Mouse (Mus musculus): Measurements from ENCODE around the gene R3hdm2. TPM values are rescaled to one million over a fixed set of nuclear protein-coding genes. Genes with fewer than 3 reads are reported as not detected.

R3hdm2 gene
- polyA plus RNA-seq, 1 experiment from 2014 or later, result 35.8 TPM

- Histone ChIP-seq H3K9me3 (ENCODE audit: control insufficient read depth, low read length) (no peaks in the 10 kb centered on the region), H3K9ac (ENCODE audit: low read length) (no peak overlapping the region), H3K4me1 (ENCODE audit: control insufficient read depth, insufficient read depth, low read length) (no peaks in the 10 kb centered on the region), H3K4me3 (ENCODE audit: low read depth, low read length) (no peak overlapping the region), H3K4me2 (ENCODE audit: low read depth, severe bottlenecking) (no peak overlapping the region), H3K36me3 (ENCODE audit: control insufficient read depth, insufficient read depth, low read length) (peaks cover 5% of the 10 kb centered on the region), H3K27me3 (ENCODE audit: control insufficient read depth, insufficient read depth, low read length) (no peaks in the 10 kb centered on the region), H3K27ac (replicated peaks; ENCODE audit: low read depth, low read length) (no peak overlapping the region)
- DNase-seq (ENCODE audit: low spot score), result no peak
- WGBS, result 96% methylated on average over 4 of the region's 4 CpGs
- no peak for ATAC-seq (ENCODE audit: insufficient number of reproducible peaks, low FRiP score, low TSS enrichment, low read depth)
Observed at GRCm38 (mm10) chr10:127479131-127479530, 99.0 kb downstream of the R3hdm2 start.

DNA sequence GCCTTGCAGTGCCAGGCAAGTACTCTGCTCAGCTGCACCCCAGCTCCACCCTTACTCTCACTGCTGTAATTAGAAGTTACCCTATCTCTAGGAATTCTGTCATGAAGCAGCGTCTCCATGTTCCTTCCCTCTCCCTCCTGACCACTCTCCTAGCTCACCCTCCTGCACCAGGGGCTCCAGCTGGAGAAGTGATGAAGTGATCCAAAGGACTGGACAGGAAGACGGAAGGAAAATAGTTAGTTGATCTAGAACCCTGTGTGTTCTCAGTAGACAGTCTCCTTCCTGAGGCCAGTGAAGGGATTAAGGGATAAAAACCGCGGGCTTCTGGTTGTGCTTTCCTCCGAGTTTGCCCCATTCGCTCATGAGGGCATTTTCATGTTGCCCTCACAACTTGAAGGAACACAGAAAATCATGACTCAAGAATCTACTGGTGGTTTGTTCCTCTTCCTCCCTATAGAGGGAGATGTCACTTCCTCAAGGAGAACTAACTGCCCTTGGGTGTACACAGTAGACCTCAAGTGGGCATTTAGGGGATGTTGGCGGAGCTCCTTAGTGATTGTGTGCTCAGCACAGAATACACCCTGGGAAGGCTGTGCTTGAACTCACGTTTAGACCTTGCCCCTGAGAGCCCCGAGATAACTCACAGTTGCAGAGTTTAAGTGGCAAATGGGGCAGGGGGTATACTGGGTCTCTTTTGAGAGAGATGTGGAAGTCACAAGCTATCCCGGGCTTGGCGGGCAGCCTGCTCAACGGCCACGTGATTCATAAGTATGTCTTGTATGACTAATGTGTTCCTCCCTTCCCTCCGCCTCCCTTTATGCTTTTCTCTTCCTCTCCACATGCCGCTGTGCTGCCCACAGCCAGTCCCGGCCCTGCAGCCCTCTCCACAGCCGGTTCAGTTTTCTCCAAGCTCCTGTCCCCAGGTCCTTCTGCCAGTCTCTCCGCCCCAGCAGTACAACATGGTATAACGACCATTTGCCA is 101.0 kb downstream of the R3hdm2 start:
- Histone ChIP-seq H3K27ac (replicated peaks; ENCODE audit: low read depth, low read length) (no peak overlapping the region), H3K36me3 (ENCODE audit: control insufficient read depth, insufficient read depth, low read length) (peaks cover 5% of the 10 kb centered on the region), H3K27me3 (ENCODE audit: control insufficient read depth, insufficient read depth, low read length) (no peaks in the 10 kb centered on the region), H3K9ac (ENCODE audit: low read length) (no peak overlapping the region), H3K4me1 (ENCODE audit: control insufficient read depth, insufficient read depth, low read length) (no peaks in the 10 kb centered on the region), H3K4me3 (ENCODE audit: low read depth, low read length) (no peak overlapping the region), H3K9me3 (ENCODE audit: control insufficient read depth, low read length) (no peaks in the 10 kb centered on the region), H3K4me2 (ENCODE audit: low read depth, severe bottlenecking) (no peak overlapping the region)
- WGBS, result 90% methylated on average over 19 of the region's 19 CpGs
- no peak for DNase-seq (ENCODE audit: low spot score)
- ATAC-seq (ENCODE audit: insufficient number of reproducible peaks, low FRiP score, low TSS enrichment, low read depth), result no peak

- Histone ChIP-seq H3K27ac (replicated peaks; ENCODE audit: low read depth, low read length) (no peak overlapping the region), H3K27me3 (ENCODE audit: control insufficient read depth, insufficient read depth, low read length) (no peaks in the 10 kb centered on the region), H3K9ac (ENCODE audit: low read length) (no peak overlapping the region), H3K4me2 (ENCODE audit: low read depth, severe bottlenecking) (no peak overlapping the region), H3K4me1 (ENCODE audit: control insufficient read depth, insufficient read depth, low read length) (no peaks in the 10 kb centered on the region), H3K9me3 (ENCODE audit: control insufficient read depth, low read length) (no peaks in the 10 kb centered on the region), H3K36me3 (ENCODE audit: control insufficient read depth, insufficient read depth, low read length) (peaks cover 6% of the 10 kb centered on the region), H3K4me3 (ENCODE audit: low read depth, low read length) (no peak overlapping the region)
- ATAC-seq (ENCODE audit: insufficient number of reproducible peaks, low FRiP score, low TSS enrichment, low read depth) (no peak), DNase-seq (ENCODE audit: low spot score) (no peak)
- WGBS, result 93% methylated on average over 10 of the region's 10 CpGs
Observed at GRCm38 (mm10) chr10:127485235-127485634, 105.1 kb downstream of the R3hdm2 start.

- no peak overlapping the region for H3K9ac ChIP-seq (ENCODE audit: low read length)
- H3K4me2 ChIP-seq (ENCODE audit: low read depth, severe bottlenecking), result no peak overlapping the region
- no peaks in the 10 kb centered on the region for H3K9me3 ChIP-seq (ENCODE audit: control insufficient read depth, low read length)
- DNase-seq (ENCODE audit: low spot score) (no peak), ATAC-seq (ENCODE audit: insufficient number of reproducible peaks, low FRiP score, low TSS enrichment, low read depth) (no peak)
- H3K27me3 ChIP-seq (ENCODE audit: control insufficient read depth, insufficient read depth, low read length), result no peaks in the 10 kb centered on the region
- no peaks in the 10 kb centered on the region for H3K4me1 ChIP-seq (ENCODE audit: control insufficient read depth, insufficient read depth, low read length)
- no peak overlapping the region for H3K4me3 ChIP-seq (ENCODE audit: low read depth, low read length)
- WGBS, result 94% methylated on average over 7 of the region's 7 CpGs
- H3K27ac ChIP-seq (replicated peaks; ENCODE audit: low read depth, low read length), result no peak overlapping the region
- H3K36me3 ChIP-seq (ENCODE audit: control insufficient read depth, insufficient read depth, low read length), result peaks cover 21% of the 10 kb centered on the region; the same call in 1 of the 2 replicates
Observed at GRCm38 (mm10) chr10:127488856-127489255, 108.7 kb downstream of the R3hdm2 start.

- Histone ChIP-seq H3K4me1 (ENCODE audit: control insufficient read depth, insufficient read depth, low read length) (no peaks in the 10 kb centered on the region), H3K9ac (ENCODE audit: low read length) (no peak overlapping the region), H3K4me3 (ENCODE audit: low read depth, low read length) (no peak overlapping the region), H3K9me3 (ENCODE audit: control insufficient read depth, low read length) (no peaks in the 10 kb centered on the region), H3K27ac (replicated peaks; ENCODE audit: low read depth, low read length) (no peak overlapping the region), H3K4me2 (ENCODE audit: low read depth, severe bottlenecking) (no peak overlapping the region), H3K36me3 (ENCODE audit: control insufficient read depth, insufficient read depth, low read length) (peaks cover 29% of the 10 kb centered on the region; the same call in 1 of the 2 replicates), H3K27me3 (ENCODE audit: control insufficient read depth, insufficient read depth, low read length) (no peaks in the 10 kb centered on the region)
- DNase-seq (ENCODE audit: low spot score) (no peak), ATAC-seq (ENCODE audit: insufficient number of reproducible peaks, low FRiP score, low TSS enrichment, low read depth) (no peak)
- 69% methylated on average over 18 of the region's 18 CpGs for WGBS
Observed at GRCm38 (mm10) chr10:127490160-127491127, 110.3 kb downstream of the R3hdm2 start.

- no peaks in the 10 kb centered on the region for H3K27me3 ChIP-seq (ENCODE audit: control insufficient read depth, insufficient read depth, low read length)
- peaks cover 30% of the 10 kb centered on the region; the same call in 1 of the 2 replicates for H3K36me3 ChIP-seq (ENCODE audit: control insufficient read depth, insufficient read depth, low read length)
- no peak overlapping the region for H3K4me3 ChIP-seq (ENCODE audit: low read depth, low read length)
- no peak overlapping the region for H3K9ac ChIP-seq (ENCODE audit: low read length)
- no peaks in the 10 kb centered on the region for H3K4me1 ChIP-seq (ENCODE audit: control insufficient read depth, insufficient read depth, low read length)
- no peak overlapping the region for H3K27ac ChIP-seq (replicated peaks; ENCODE audit: low read depth, low read length)
- no peak overlapping the region for H3K4me2 ChIP-seq (ENCODE audit: low read depth, severe bottlenecking)
- WGBS, result 90% methylated on average over 8 of the region's 8 CpGs
- ATAC-seq (ENCODE audit: insufficient number of reproducible peaks, low FRiP score, low TSS enrichment, low read depth), result no peak
- H3K9me3 ChIP-seq (ENCODE audit: control insufficient read depth, low read length), result no peaks in the 10 kb centered on the region
- DNase-seq (ENCODE audit: low spot score), result no peak
Observed at GRCm38 (mm10) chr10:127491128-127491512, 111.0 kb downstream of the R3hdm2 start.

GRCm38 (mm10) chr10:127492118-127492517 is 112.0 kb downstream of the R3hdm2 start:
- Histone ChIP-seq H3K9me3 (ENCODE audit: control insufficient read depth, low read length) (no peaks in the 10 kb centered on the region), H3K27ac (replicated peaks; ENCODE audit: low read depth, low read length) (no peak overlapping the region), H3K4me1 (ENCODE audit: control insufficient read depth, insufficient read depth, low read length) (no peaks in the 10 kb centered on the region), H3K4me3 (ENCODE audit: low read depth, low read length) (no peak overlapping the region), H3K27me3 (ENCODE audit: control insufficient read depth, insufficient read depth, low read length) (no peaks in the 10 kb centered on the region), H3K36me3 (ENCODE audit: control insufficient read depth, insufficient read depth, low read length) (peaks cover 35% of the 10 kb centered on the region; the same call in 1 of the 2 replicates), H3K9ac (ENCODE audit: low read length) (no peak overlapping the region), H3K4me2 (ENCODE audit: low read depth, severe bottlenecking) (no peak overlapping the region)
- WGBS, result 92% methylated on average over 3 of the region's 3 CpGs
- ATAC-seq (ENCODE audit: insufficient number of reproducible peaks, low FRiP score, low TSS enrichment, low read depth) (no peak), DNase-seq (ENCODE audit: low spot score) (no peak)

DNA sequence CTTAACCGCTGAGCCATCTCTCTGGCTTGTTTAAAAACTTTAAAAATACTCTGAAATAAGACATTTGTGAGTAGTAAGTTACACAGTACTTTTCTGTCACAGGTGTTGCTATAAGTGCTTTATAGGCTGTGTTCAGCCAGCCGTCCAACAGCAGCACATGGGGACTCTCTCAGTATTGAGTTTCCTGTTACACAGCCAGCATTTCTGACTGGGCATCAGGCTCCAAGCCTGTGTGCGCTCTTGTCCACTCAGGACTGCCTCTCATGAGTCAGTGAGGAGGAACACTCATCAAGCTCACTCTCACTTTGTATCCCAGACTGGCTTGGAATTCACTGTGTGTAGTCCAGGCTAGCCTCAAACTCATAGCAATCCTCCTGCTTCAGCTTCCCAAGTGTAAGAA is 116.0 kb downstream of the R3hdm2 start:
- DNase-seq (ENCODE audit: low spot score) (no peak), ATAC-seq (ENCODE audit: insufficient number of reproducible peaks, low FRiP score, low TSS enrichment, low read depth) (no peak)
- Histone ChIP-seq H3K4me1 (ENCODE audit: control insufficient read depth, insufficient read depth, low read length) (no peaks in the 10 kb centered on the region), H3K4me3 (ENCODE audit: low read depth, low read length) (no peak overlapping the region), H3K9ac (ENCODE audit: low read length) (no peak overlapping the region), H3K27ac (replicated peaks; ENCODE audit: low read depth, low read length) (no peak overlapping the region), H3K9me3 (ENCODE audit: control insufficient read depth, low read length) (no peaks in the 10 kb centered on the region), H3K27me3 (ENCODE audit: control insufficient read depth, insufficient read depth, low read length) (no peaks in the 10 kb centered on the region), H3K36me3 (ENCODE audit: control insufficient read depth, insufficient read depth, low read length) (peaks cover 34% of the 10 kb centered on the region; the same call in 1 of the 2 replicates), H3K4me2 (ENCODE audit: low read depth, severe bottlenecking) (no peak overlapping the region)
- WGBS, result 94% methylated on average over 3 of the region's 3 CpGs
